ENCODE assay signal across 12 mouse cellular contexts in the genomic region with DNA sequence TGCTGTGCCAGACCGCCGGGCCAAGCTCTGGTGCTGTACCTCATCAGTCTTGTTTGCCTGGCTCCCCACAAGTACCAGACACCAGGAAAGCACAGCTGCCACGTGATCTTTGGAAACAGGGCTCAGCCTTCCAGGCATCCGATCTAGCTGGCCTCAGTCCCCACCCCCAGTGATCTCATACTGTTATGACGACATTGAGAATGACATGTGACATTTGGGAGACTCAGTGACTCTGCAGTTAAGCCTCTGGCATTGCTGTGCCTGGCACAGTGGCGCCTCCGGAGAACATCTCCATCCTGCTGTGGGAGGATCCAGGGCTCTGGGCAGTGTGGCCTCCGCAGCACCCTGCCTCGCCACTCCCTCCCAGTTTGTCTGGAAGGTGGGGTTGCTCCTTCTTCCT. TPM values are rescaled to one million over a fixed set of nuclear protein-coding genes. Genes with fewer than 3 reads are reported as not detected.
DNase-seq lines count a peak whose midpoint lies in the region; ATAC-seq lines count a peak whose summit lies in the region.
"Had no signal": no experiment of that assay in that cellular context is flagged by ENCODE, and none has a peak within 500 bp of the region (broad histone marks: within the 10 kb centered on the region; RNA-seq: fewer than 3 reads in every experiment).

No protein-coding gene starts in this region.

- no peak overlapping the region for H3K9ac ChIP-seq in heart, embryonic 12.5 days
- H3K9ac ChIP-seq in forebrain, embryonic 14.5 days (ENCODE audit: low read length), result no peak overlapping the region

- no peak overlapping the region for H3K4me2 ChIP-seq in heart, embryonic 12.5 days
- H3K4me2 ChIP-seq in forebrain, embryonic 14.5 days (ENCODE audit: low read length), result no peak overlapping the region

- H3K36me3 ChIP-seq in heart, embryonic 12.5 days, result no peaks in the 10 kb centered on the region
- H3K36me3 ChIP-seq in forebrain, embryonic 14.5 days (ENCODE audit: control insufficient read depth, insufficient read depth, low read length), result no peaks in the 10 kb centered on the region

- H3K4me3 ChIP-seq in heart, embryonic 12.5 days, result no peak overlapping the region
- no peak overlapping the region for H3K4me3 ChIP-seq in forebrain, embryonic 14.5 days (ENCODE audit: low read depth, low read length)

- no peak for ATAC-seq in heart, embryonic 12.5 days (ENCODE audit: insufficient number of reproducible peaks, low FRiP score)
- no peak for ATAC-seq in forebrain, embryonic 14.5 days
- ATAC-seq: forebrain, embryonic 16.5 days had no signal

- H3K9me3 ChIP-seq in heart, embryonic 12.5 days (replicated peaks), result 0 out of 2 replicates have a peak, but pooled peaks cover 6% of the 10 kb centered on the region
- H3K9me3 ChIP-seq in forebrain, embryonic 14.5 days (replicated peaks; ENCODE audit: control insufficient read depth, low read length), result no peaks in the 10 kb centered on the region

- 0 out of 2 replicates have a peak, but pooled peaks cover 8% of the 10 kb centered on the region for H3K27me3 ChIP-seq in heart, embryonic 12.5 days (replicated peaks)
- no peaks in the 10 kb centered on the region for H3K27me3 ChIP-seq in forebrain, embryonic 14.5 days (replicated peaks; ENCODE audit: control insufficient read depth, insufficient read depth, low read length)

- no peak overlapping the region for H3K27ac ChIP-seq in heart, embryonic 12.5 days (ENCODE audit: poor library complexity, severe bottlenecking)
- H3K27ac ChIP-seq in forebrain, embryonic 14.5 days (ENCODE audit: low read depth, low read length), result no peak overlapping the region

- WGBS in heart, embryonic 12.5 days, result 47% methylated on average over 9 of the region's 9 CpGs
- WGBS in forebrain, embryonic 14.5 days, result 60% methylated on average over 9 of the region's 9 CpGs

- peaks cover 12% of the 10 kb centered on the region for H3K4me1 ChIP-seq in heart, embryonic 12.5 days (replicated peaks)
- H3K4me1 ChIP-seq in forebrain, embryonic 14.5 days (ENCODE audit: control insufficient read depth, insufficient read depth, low read length), result no peaks in the 10 kb centered on the region

- DNase-seq in heart, postnatal 4 days, result peak; percentile 26
- DNase-seq in 3134 (ENCODE audit: extremely low read depth, insufficient read length, low spot score), result peak; percentile 59
- DNase-seq in adipocyte (ENCODE audit: low spot score), result peak; percentile 60
- DNase-seq in lung, postnatal 10 days, result peak; percentile 55
- DNase-seq in spleen, postnatal 4 days (ENCODE audit: low spot score in 2 of 2), result no peak
- DNase-seq in forebrain, embryonic 14.5 days (ENCODE audit: low spot score), result no peak
- DNase-seq in right cerebral cortex, postnatal 14 days, result no peak

RNA-seq across cellular contexts. Expression of gene Bcl3, which starts 9.3 kb away (rescaled TPM):
- 1 to 10 TPM; 4.0 TPM for total RNA-seq in heart, postnatal 4 days (2021)
- 1.4 and 1.7 TPM in 2 replicates for polyA plus RNA-seq in heart, embryonic 12.5 days (2016; fragmentation: Nextera tagmentation; extraction: Ambion mirVana)
- polyA plus RNA-seq in forebrain, embryonic 14.5 days (2014; fragmentation: Nextera tagmentation; extraction: Ambion mirVana), result 0.75 TPM in 1 of 2 replicates, not detected in the other

RNA-seq across cellular contexts. Expression of gene Gm19345, which starts 20.0 kb away (rescaled TPM):
- not detected for total RNA-seq in heart, postnatal 4 days (2021)
- polyA plus RNA-seq in heart, embryonic 12.5 days (2016; fragmentation: Nextera tagmentation; extraction: Ambion mirVana), result not detected in 2 replicates
- polyA plus RNA-seq in forebrain, embryonic 14.5 days (2014; fragmentation: Nextera tagmentation; extraction: Ambion mirVana), result 5.6 and 7.1 TPM in 2 replicates
- polyA plus RNA-seq: heart, embryonic 16.5 days; thymus, postnatal 0 days had no signal

RNA-seq across cellular contexts. Expression of gene Ceacam16, which starts 29.3 kb away (rescaled TPM):
- under 1 TPM in 1 of 2 experiments, not detected in 1; 0.38 TPM for total RNA-seq in heart, postnatal 4 days (2021)
- polyA plus RNA-seq in heart, embryonic 12.5 days (2016; fragmentation: Nextera tagmentation; extraction: Ambion mirVana), result not detected in 2 replicates
- not detected in 2 replicates for polyA plus RNA-seq in forebrain, embryonic 14.5 days (2014; fragmentation: Nextera tagmentation; extraction: Ambion mirVana)
- polyA plus RNA-seq: cortical plate, adult 2 months; heart, embryonic 16.5 days had no signal

RNA-seq across cellular contexts. Expression of gene Cblc, which starts 35.2 kb away (rescaled TPM):
- not detected for total RNA-seq in heart, postnatal 4 days (2021)
- 0.27 TPM in 1 of 2 replicates, not detected in the other for polyA plus RNA-seq in heart, embryonic 12.5 days (2016; fragmentation: Nextera tagmentation; extraction: Ambion mirVana)
- not detected in 2 replicates for polyA plus RNA-seq in forebrain, embryonic 14.5 days (2014; fragmentation: Nextera tagmentation; extraction: Ambion mirVana)
- polyA plus RNA-seq: cortical plate, adult 2 months; forebrain, embryonic 16.5 days had no signal

RNA-seq across cellular contexts. Expression of gene Ceacam19, which starts 55.9 kb away (rescaled TPM):
- total RNA-seq in heart, postnatal 4 days (2021), result not detected
- polyA plus RNA-seq in heart, embryonic 12.5 days (2016; fragmentation: Nextera tagmentation; extraction: Ambion mirVana), result not detected in 2 replicates
- polyA plus RNA-seq in forebrain, embryonic 14.5 days (2014; fragmentation: Nextera tagmentation; extraction: Ambion mirVana), result not detected in 2 replicates
- polyA plus RNA-seq: cortical plate, adult 2 months; forebrain, embryonic 16.5 days had no signal

Comparison
In these comparisons a context has a peak if more than half of its experiments do, and no peak if none do; other contexts are left out.
1. DNase-seq: peak in heart, postnatal 4 days (single experiment), 3134 (single experiment), adipocyte (single experiment) and lung, postnatal 10 days (single experiment); none in spleen, postnatal 4 days (0 of 2), forebrain, embryonic 14.5 days (single experiment) and right cerebral cortex, postnatal 14 days (single experiment).